ENCODE assay signal across 23 mouse cellular contexts in the genomic region with DNA sequence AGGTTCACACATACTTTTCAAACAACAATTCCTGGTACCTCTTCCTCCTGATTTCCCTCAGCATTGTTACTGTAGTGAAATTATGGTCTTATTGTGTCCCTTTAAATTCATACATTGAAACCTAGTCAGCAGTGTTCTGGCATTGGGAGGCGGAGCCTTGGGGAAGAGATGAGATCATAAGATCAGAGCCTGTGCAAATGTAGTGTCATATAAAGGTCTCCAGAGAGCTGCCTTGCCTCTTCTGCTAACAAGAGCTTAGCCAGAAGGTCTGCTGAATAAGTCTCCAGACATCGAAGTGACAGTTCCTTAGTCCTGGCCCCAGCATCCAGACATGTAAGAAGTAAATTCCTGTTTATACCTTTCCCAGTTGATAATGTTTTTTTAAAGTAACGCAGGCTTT. TPM values are rescaled to one million over a fixed set of nuclear protein-coding genes. Genes with fewer than 3 reads are reported as not detected.
DNase-seq lines count a peak whose midpoint lies in the region; ATAC-seq and TF ChIP-seq lines count a peak whose summit lies in the region.
"Had no signal": no experiment of that assay in that cellular context is flagged by ENCODE, and none has a peak within 500 bp of the region (broad histone marks: within the 10 kb centered on the region; RNA-seq: fewer than 3 reads in every experiment).

No protein-coding gene starts in this region.

- no peak overlapping the region for H3K27ac ChIP-seq in intestine, embryonic 15.5 days
- H3K27ac ChIP-seq in intestine, postnatal 0 days (ENCODE audit: low read depth, low read length) = no peak overlapping the region
- H3K27ac ChIP-seq in hindbrain, embryonic 11.5 days (ENCODE audit: low read depth, low read length) = no peak overlapping the region
- H3K27ac ChIP-seq: embryonic facial prominence, embryonic 10.5 days; embryonic facial prominence, embryonic 12.5 days; forebrain, embryonic 13.5 days; forebrain, embryonic 15.5 days had no signal

- no peak overlapping the region for H3K9ac ChIP-seq in intestine, embryonic 15.5 days
- H3K9ac ChIP-seq in intestine, postnatal 0 days (ENCODE audit: low read depth, low read length) = no peak overlapping the region
- H3K9ac ChIP-seq in hindbrain, embryonic 11.5 days (ENCODE audit: low read depth, low read length) = no peak overlapping the region
- H3K9ac ChIP-seq: embryonic facial prominence, embryonic 12.5 days; forebrain, embryonic 13.5 days; forebrain, embryonic 15.5 days; forebrain, postnatal 0 days had no signal

- no peaks in the 10 kb centered on the region for H3K27me3 ChIP-seq in intestine, embryonic 15.5 days (replicated peaks)
- H3K27me3 ChIP-seq in intestine, postnatal 0 days (replicated peaks; ENCODE audit: control insufficient read depth, insufficient read depth, low read length) = no peaks in the 10 kb centered on the region
- no peaks in the 10 kb centered on the region for H3K27me3 ChIP-seq in hindbrain, embryonic 11.5 days (ENCODE audit: control insufficient read depth, insufficient read depth, low read length)
- H3K27me3 ChIP-seq: embryonic facial prominence, embryonic 12.5 days; forebrain, embryonic 13.5 days; forebrain, embryonic 15.5 days had no signal

- no peaks in the 10 kb centered on the region for H3K9me3 ChIP-seq in intestine, embryonic 15.5 days
- H3K9me3 ChIP-seq in intestine, postnatal 0 days (ENCODE audit: control insufficient read depth) = no peaks in the 10 kb centered on the region
- no peaks in the 10 kb centered on the region for H3K9me3 ChIP-seq in hindbrain, embryonic 11.5 days (ENCODE audit: control insufficient read depth, low read length)
- H3K9me3 ChIP-seq: embryonic facial prominence, embryonic 10.5 days; embryonic facial prominence, embryonic 12.5 days; forebrain, embryonic 13.5 days; forebrain, embryonic 15.5 days; G1E had no signal

- 0 out of 2 replicates have a peak, but pooled peaks have one; percentile 20 for ATAC-seq in intestine, embryonic 15.5 days
- ATAC-seq in intestine, postnatal 0 days = no peak
- no peak for ATAC-seq in hindbrain, embryonic 11.5 days (ENCODE audit: low FRiP score)
- ATAC-seq: forebrain, embryonic 13.5 days; forebrain, embryonic 15.5 days; forebrain, postnatal 0 days had no signal

- H3K4me2 ChIP-seq in intestine, embryonic 15.5 days (replicated peaks) = no peak overlapping the region
- H3K4me2 ChIP-seq in intestine, postnatal 0 days (replicated peaks; ENCODE audit: low read depth) = no peak overlapping the region
- no peak overlapping the region for H3K4me2 ChIP-seq in hindbrain, embryonic 11.5 days (replicated peaks; ENCODE audit: low read depth, low read length)
- H3K4me2 ChIP-seq: embryonic facial prominence, embryonic 12.5 days; forebrain, embryonic 13.5 days; forebrain, embryonic 15.5 days had no signal

- H3K4me1 ChIP-seq in intestine, embryonic 15.5 days (replicated peaks) = no peaks in the 10 kb centered on the region
- H3K4me1 ChIP-seq in intestine, postnatal 0 days (replicated peaks; ENCODE audit: control insufficient read depth, insufficient read depth, low read length) = no peaks in the 10 kb centered on the region
- no peaks in the 10 kb centered on the region for H3K4me1 ChIP-seq in hindbrain, embryonic 11.5 days (replicated peaks; ENCODE audit: control insufficient read depth, insufficient read depth, low read length)
- H3K4me1 ChIP-seq: embryonic facial prominence, embryonic 10.5 days; embryonic facial prominence, embryonic 12.5 days; forebrain, embryonic 13.5 days; forebrain, embryonic 15.5 days had no signal

- WGBS in intestine, embryonic 15.5 days = 73% methylated on average over 3 of the region's 3 CpGs
- 71% methylated on average over 3 of the region's 3 CpGs for WGBS in intestine, postnatal 0 days
- WGBS in hindbrain, embryonic 11.5 days = 93% methylated on average over 3 of the region's 3 CpGs

- peak; percentile 6 for DNase-seq in adrenal gland, adult 2 months
- no peak for DNase-seq in adrenal gland, postnatal 25 days
- peak; percentile 12 for DNase-seq in 3T3-L1 (ENCODE audit: low read depth, low spot score)
- DNase-seq in MN1 (ENCODE audit: low spot score) = peak; percentile 71
- no peak for DNase-seq in hindbrain, embryonic 11.5 days (ENCODE audit: low spot score)
- no peak for DNase-seq in left cerebral cortex, adult 8-10 months (ENCODE audit: low spot score in 2 of 2)
- DNase-seq: adrenal gland, adult 8-10 months; adrenal gland, postnatal 14 days; cerebellum, adult 11 months; cerebellum, adult 18-20 months; cerebellum, adult 8-10 months; cerebellum, adult 9-11 months; cerebellum, postnatal 14 days; cerebellum, postnatal 36 days; embryo, embryonic 11 days; forebrain, postnatal 0 days had no signal

- H3K4me3 ChIP-seq in intestine, embryonic 15.5 days (replicated peaks) = no peak overlapping the region
- H3K4me3 ChIP-seq in intestine, postnatal 0 days (ENCODE audit: low read depth, low read length) = no peak overlapping the region
- H3K4me3 ChIP-seq in hindbrain, embryonic 11.5 days (ENCODE audit: low read depth, low read length) = no peak overlapping the region
- H3K4me3 ChIP-seq: embryonic facial prominence, embryonic 10.5 days; embryonic facial prominence, embryonic 12.5 days; forebrain, embryonic 13.5 days; forebrain, embryonic 15.5 days had no signal

- no peak for TF ChIP-seq CTCF in intestine, postnatal 0 days (IDR thresholded peaks at IDR 0.05; ENCODE audit: low read depth)

- H3K36me3 ChIP-seq in intestine, embryonic 15.5 days = no peaks in the 10 kb centered on the region
- no peaks in the 10 kb centered on the region for H3K36me3 ChIP-seq in intestine, postnatal 0 days (ENCODE audit: control insufficient read depth, insufficient read depth)
- H3K36me3 ChIP-seq in hindbrain, embryonic 11.5 days (ENCODE audit: control insufficient read depth, insufficient read depth, low read length) = no peaks in the 10 kb centered on the region
- H3K36me3 ChIP-seq: embryonic facial prominence, embryonic 10.5 days; embryonic facial prominence, embryonic 12.5 days; forebrain, embryonic 15.5 days; G1E had no signal

RNA-seq across cellular contexts. Expression of a gene that starts 9.3 kb away (rescaled TPM):
- 1 to 10 TPM; 2.7 to 3.4 TPM for total RNA-seq in adrenal gland, adult 2 months (2021)
- 0.16 and 0.31 TPM in 2 replicates for polyA plus RNA-seq in adrenal gland, adult 2 months (2012; rRNA removed)
- total RNA-seq in adrenal gland, postnatal 25 days (2021) = 2.6 TPM in 2 replicates
- polyA plus RNA-seq in intestine, embryonic 15.5 days (2015; fragmentation: Nextera tagmentation; extraction: Ambion mirVana) = 19.9 and 20.3 TPM in 2 replicates
- polyA plus RNA-seq in intestine, postnatal 0 days (2015; fragmentation: Nextera tagmentation; extraction: Ambion mirVana) = 9.9 and 10.8 TPM in 2 replicates
- polyA plus RNA-seq in hindbrain, embryonic 11.5 days (2014; fragmentation: Nextera tagmentation; extraction: Ambion mirVana) = 1.0 and 1.3 TPM in 2 replicates
- 1 to 10 TPM; 9.0 to 9.9 (median 9.5) TPM for total RNA-seq in left cerebral cortex, adult 8-10 months (2022)
- polyA plus RNA-seq: G1E had no signal

RNA-seq across cellular contexts. Expression of a gene that starts 46.3 kb away (rescaled TPM):
- 1 to 10 TPM; 8.4 to 9.2 TPM for total RNA-seq in adrenal gland, adult 2 months (2021)
- polyA plus RNA-seq in adrenal gland, adult 2 months (2012; rRNA removed) = 2.4 and 3.4 TPM in 2 replicates
- 9.1 and 13.2 TPM in 2 replicates for total RNA-seq in adrenal gland, postnatal 25 days (2021)
- 13.5 and 15.7 TPM in 2 replicates for polyA plus RNA-seq in intestine, embryonic 15.5 days (2015; fragmentation: Nextera tagmentation; extraction: Ambion mirVana)
- polyA plus RNA-seq in intestine, postnatal 0 days (2015; fragmentation: Nextera tagmentation; extraction: Ambion mirVana) = 6.8 and 8.0 TPM in 2 replicates
- polyA plus RNA-seq in hindbrain, embryonic 11.5 days (2014; fragmentation: Nextera tagmentation; extraction: Ambion mirVana) = 24.5 and 27.2 TPM in 2 replicates
- 10 to 100 TPM; 15.3 to 18.6 (median 16.3) TPM for total RNA-seq in left cerebral cortex, adult 8-10 months (2022)

RNA-seq across cellular contexts. Expression of a gene that starts 46.4 kb away (rescaled TPM):
- total RNA-seq in adrenal gland, adult 2 months (2021) = 10 to 100 TPM; 31.2 to 35.6 TPM
- polyA plus RNA-seq in adrenal gland, adult 2 months (2012; rRNA removed) = 2.4 and 3.7 TPM in 2 replicates
- total RNA-seq in adrenal gland, postnatal 25 days (2021) = 31.7 and 46.4 TPM in 2 replicates
- 62.8 and 63.1 TPM in 2 replicates for polyA plus RNA-seq in intestine, embryonic 15.5 days (2015; fragmentation: Nextera tagmentation; extraction: Ambion mirVana)
- 39.2 and 39.4 TPM in 2 replicates for polyA plus RNA-seq in intestine, postnatal 0 days (2015; fragmentation: Nextera tagmentation; extraction: Ambion mirVana)
- 84.7 and 87.6 TPM in 2 replicates for polyA plus RNA-seq in hindbrain, embryonic 11.5 days (2014; fragmentation: Nextera tagmentation; extraction: Ambion mirVana)
- total RNA-seq in left cerebral cortex, adult 8-10 months (2022) = 10 to 100 TPM; 18.7 to 25.3 (median 22.8) TPM

Comparison
In these comparisons a context has a peak if more than half of its experiments do, and no peak if none do; other contexts are left out.
1. DNase-seq: peak in adrenal gland, adult 2 months (single experiment), 3T3-L1 (single experiment) and MN1 (single experiment); none in adrenal gland, postnatal 25 days (single experiment), hindbrain, embryonic 11.5 days (single experiment) and left cerebral cortex, adult 8-10 months (0 of 2).